Mouse (Mus musculus) embryonic facial prominence, embryonic 14.5 days (tissue): Measurements from ENCODE around the gene Dtwd1. TPM values are rescaled to one million over a fixed set of nuclear protein-coding genes. Genes with fewer than 3 reads are reported as not detected.

Experiments
- ATAC-seq: fragments of 200-750 bp; cut with Nextera tagmentation; 2 replicates; pipeline ENCODE4 v1.8.0; 2017; ENCODE audit warnings: low read depth, moderate number of reproducible peaks, moderate TSS enrichment
- DNase-seq: peaks from one replicate; pipeline ENCODE4 v3.0.0-alpha.2; 2015; ENCODE audit warnings: low spot score
- H3K27ac ChIP-seq: fragments of 300-500 bp; sonication (generic); replicated peaks from 2 replicates; pipeline ENCODE4 v1.5.1; 2014; ENCODE audit warnings: low read depth, mild to moderate bottlenecking, low read length, moderate library complexity
- H3K27me3 ChIP-seq: fragments of 300-500 bp; sonication (generic); replicated peaks from 2 replicates; pipeline ENCODE4 v1.6.1; 2014; ENCODE audit warnings: low read length; ENCODE audit not compliant: control insufficient read depth, insufficient read depth
- H3K36me3 ChIP-seq: fragments of 300-500 bp; sonication (generic); 2 replicates; pipeline ENCODE4 v1.6.1; 2014; ENCODE audit warnings: low read length, mixed read lengths; ENCODE audit not compliant: control insufficient read depth, insufficient read depth
- H3K4me1 ChIP-seq: fragments of 300-500 bp; sonication (generic); 2 replicates; pipeline ENCODE4 v1.6.1; 2014; ENCODE audit warnings: antibody characterized with exemption, low read length; ENCODE audit not compliant: control insufficient read depth, insufficient read depth
- H3K4me2 ChIP-seq: fragments of 300-500 bp; sonication (generic); 2 replicates; pipeline ENCODE4 v1.6.1; 2014; ENCODE audit warnings: low read depth, mild to moderate bottlenecking, low read length, moderate library complexity, mixed read lengths
- H3K4me3 ChIP-seq: fragments of 300-500 bp; sonication (generic); 2 replicates; pipeline ENCODE4 v1.5.1; 2014; ENCODE audit warnings: low read depth, mild to moderate bottlenecking, low read length
- H3K9ac ChIP-seq: fragments of 300-500 bp; sonication (generic); 2 replicates; pipeline ENCODE4 v1.6.1; 2014; ENCODE audit warnings: low read depth, mild to moderate bottlenecking, low read length, moderate library complexity, mixed read lengths
- H3K9me3 ChIP-seq: fragments of 300-500 bp; sonication (generic); 2 replicates; pipeline ENCODE4 v1.6.1; 2016; ENCODE audit warnings: low read length; ENCODE audit not compliant: control insufficient read depth
- WGBS: fragments of 180-500 bp; shearing (Covaris S2); extraction: QIAGEN DNeasy Blood & Tissue Kit; methylation state at CpG from one replicate; pipeline ENCODE4 v1.1.7; 2014; 5-methylcytosine and 5-hydroxymethylcytosine counted together
- polyA plus RNA-seq: library from polyadenylated mRNA; unstranded; fragments of >200 nt; fragmentation: Nextera tagmentation; extraction: Ambion mirVana; gene quantifications from 2 replicates; pipeline ENCODE4 v1.2.1, GENCODE M21; 2014

Gene Dtwd1
- polyA plus RNA-seq = 23.6 and 24.5 TPM in 2 replicates

DNA sequence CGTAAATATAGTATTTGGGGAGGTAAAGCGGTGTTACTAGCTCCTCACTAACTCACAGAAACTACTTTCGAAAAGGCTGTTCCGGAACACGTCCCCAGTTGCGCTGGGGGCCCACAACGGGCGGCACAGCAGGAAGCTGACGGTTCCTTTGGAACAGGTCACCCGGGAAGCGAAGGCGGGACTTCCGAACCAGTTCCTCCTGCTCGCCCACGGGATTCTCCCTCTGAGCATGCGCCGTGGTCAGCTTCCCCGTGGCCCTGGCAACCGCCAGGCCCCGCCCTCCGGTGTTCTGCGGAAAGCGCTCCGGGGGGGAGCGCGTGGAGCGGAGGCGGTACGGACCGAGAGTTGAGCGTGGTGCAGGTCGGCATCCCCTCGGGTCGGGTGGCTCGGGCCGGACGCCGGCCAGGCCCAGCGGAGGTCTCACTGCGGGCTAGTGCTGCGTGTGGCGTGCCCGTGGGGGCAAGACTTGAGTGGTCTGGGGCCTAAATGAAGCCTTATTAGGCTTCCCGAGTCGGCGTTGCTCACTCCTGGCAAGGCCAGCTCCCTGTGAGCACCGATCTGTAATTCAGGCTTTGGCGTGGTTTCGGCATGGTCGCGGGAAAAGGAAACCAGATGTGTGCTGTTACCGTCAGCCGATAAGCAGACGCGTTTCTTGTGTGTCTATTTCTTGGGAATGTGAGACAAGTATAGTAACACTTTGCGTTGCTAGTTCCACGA lies at the start of gene Dtwd1, which contains the start of gene Fam227b:
Gene Dtwd1 (plus strand): TSS at position 287 of the 717 bp plus-strand sequence.
Gene Fam227b (minus strand): TSS at position 150 of the 717 bp plus-strand sequence.
- WGBS = under 1% methylated on average over 42 of the region's 57 CpGs
- Histone ChIP-seq H3K4me3 (peak within 1 kb of the TSS; percentile 54), H3K9me3 (no peaks in the 10 kb centered on the region)

DNA sequence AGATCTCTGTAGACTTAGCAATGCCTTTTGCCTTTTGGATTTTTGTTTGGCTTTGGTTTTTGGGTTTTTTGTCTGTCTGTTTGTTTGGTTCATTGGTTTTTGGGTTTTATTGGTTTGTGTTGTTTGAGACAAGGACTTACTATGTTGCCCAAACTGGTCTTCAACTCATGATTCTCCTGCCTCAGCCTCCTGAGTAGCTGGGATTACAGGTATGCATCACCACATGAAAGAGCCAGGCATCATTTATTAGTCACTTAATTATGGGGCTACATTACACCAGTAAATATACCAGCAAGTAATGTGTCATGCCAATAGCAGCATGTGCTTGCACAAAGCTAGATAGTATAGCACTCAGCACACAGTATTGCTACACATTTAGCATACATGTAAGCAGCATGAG lies 4.2 kb upstream of the Dtwd1 start:
- H3K4me3 ChIP-seq = no peak overlapping the region
- no peak overlapping the region for H3K9ac ChIP-seq
- peaks cover 1% of the 10 kb centered on the region; the same call in 1 of the 2 replicates for H3K4me1 ChIP-seq
- no peak for DNase-seq
- no peak for ATAC-seq
- H3K9me3 ChIP-seq = no peaks in the 10 kb centered on the region
- H3K27me3 ChIP-seq = no peaks in the 10 kb centered on the region
- H3K4me2 ChIP-seq = no peak overlapping the region
- H3K36me3 ChIP-seq = no peaks in the 10 kb centered on the region
- H3K27ac ChIP-seq = no peak overlapping the region

More for the DNA sequence above, at the start of gene Dtwd1, which contains the start of gene Fam227b:
- H3K27me3 ChIP-seq = no peaks in the 10 kb centered on the region
- peaks cover 12% of the 10 kb centered on the region; the same call in 1 of the 2 replicates for H3K36me3 ChIP-seq
- peak within 1 kb of the TSS; percentile 73 for H3K9ac ChIP-seq
- peak; percentile 99 for DNase-seq
- peaks cover 5% of the 10 kb centered on the region for H3K4me1 ChIP-seq
- H3K4me2 ChIP-seq = peak within 1 kb of the TSS; percentile 64
- peak within 1 kb of the TSS; percentile 85 for H3K27ac ChIP-seq
- peak; percentile 99 for ATAC-seq

- Histone ChIP-seq H3K4me3 (no peak overlapping the region), H3K4me2 (no peak overlapping the region), H3K36me3 (peaks cover 43% of the 10 kb centered on the region), H3K27me3 (no peaks in the 10 kb centered on the region), H3K9me3 (no peaks in the 10 kb centered on the region), H3K27ac (no peak overlapping the region), H3K4me1 (no peaks in the 10 kb centered on the region), H3K9ac (no peak overlapping the region)
- no peak for DNase-seq
- WGBS = 92% methylated on average over 5 of the region's 5 CpGs
- no peak for ATAC-seq
These were observed 13.5 kb downstream of the Dtwd1 start for GRCm38 (mm10) chr2:126165277-126166018.

DNA sequence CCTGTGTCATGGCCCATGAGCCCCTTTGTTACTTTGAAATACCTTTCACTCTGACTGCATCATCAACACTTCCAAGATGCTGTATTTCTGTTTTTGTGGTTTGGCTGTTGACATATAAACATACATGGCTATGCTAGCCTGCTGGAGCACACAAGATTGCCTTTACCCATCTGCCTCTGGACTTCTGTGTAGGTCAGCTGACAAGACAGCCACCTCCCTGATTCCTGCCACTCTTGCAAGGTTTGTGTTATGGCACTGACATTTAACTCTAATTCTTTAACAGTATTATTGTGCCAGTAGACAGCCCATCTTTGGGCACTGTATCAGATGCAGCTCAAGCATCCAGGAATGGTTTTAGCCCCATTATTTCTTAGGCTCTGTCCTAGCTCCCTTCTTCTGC lies 14.4 kb downstream of the Dtwd1 start:
- no peak for DNase-seq
- no peak overlapping the region for H3K9ac ChIP-seq

GRCm38 (mm10) chr2:126166848-126167617 lies 15.1 kb downstream of the Dtwd1 start:
- no peak overlapping the region for H3K4me3 ChIP-seq
- no peak overlapping the region for H3K4me2 ChIP-seq
- no peaks in the 10 kb centered on the region for H3K9me3 ChIP-seq
- 87% methylated on average over 8 of the region's 8 CpGs for WGBS
- ATAC-seq (no peak), DNase-seq (no peak)
- no peak overlapping the region for H3K27ac ChIP-seq
- no peak overlapping the region for H3K9ac ChIP-seq
- no peaks in the 10 kb centered on the region for H3K27me3 ChIP-seq
- no peaks in the 10 kb centered on the region for H3K4me1 ChIP-seq
- peaks cover 28% of the 10 kb centered on the region for H3K36me3 ChIP-seq

More for the DNA sequence above, 14.4 kb downstream of the Dtwd1 start:
- Histone ChIP-seq H3K4me3 (no peak overlapping the region), H3K4me1 (no peaks in the 10 kb centered on the region), H3K27ac (no peak overlapping the region), H3K4me2 (no peak overlapping the region), H3K9me3 (no peaks in the 10 kb centered on the region), H3K27me3 (no peaks in the 10 kb centered on the region), H3K36me3 (peaks cover 34% of the 10 kb centered on the region)
- ATAC-seq = no peak

GRCm38 (mm10) chr2:126171427-126171826 lies 19.5 kb downstream of the Dtwd1 start:
- 89% methylated on average over 1 of the region's 1 CpGs for WGBS
- no peak overlapping the region for H3K27ac ChIP-seq
- H3K9me3 ChIP-seq = no peaks in the 10 kb centered on the region
- H3K4me3 ChIP-seq = no peak overlapping the region
- DNase-seq = no peak
- no peak overlapping the region for H3K9ac ChIP-seq
- H3K36me3 ChIP-seq = no peaks in the 10 kb centered on the region
- no peak overlapping the region for H3K4me2 ChIP-seq
- H3K4me1 ChIP-seq = no peaks in the 10 kb centered on the region
- no peaks in the 10 kb centered on the region for H3K27me3 ChIP-seq
- ATAC-seq = no peak

- H3K4me2 ChIP-seq = no peak overlapping the region
- 55% methylated on average over 4 of the region's 4 CpGs for WGBS
- H3K9ac ChIP-seq = no peak overlapping the region
- H3K36me3 ChIP-seq = no peaks in the 10 kb centered on the region
- no peak overlapping the region for H3K27ac ChIP-seq
- ATAC-seq (no peak), DNase-seq (peak; percentile 55)
- H3K9me3 ChIP-seq = no peaks in the 10 kb centered on the region
- H3K4me1 ChIP-seq = peaks cover 3% of the 10 kb centered on the region; the same call in 1 of the 2 replicates
- no peaks in the 10 kb centered on the region for H3K27me3 ChIP-seq
- H3K4me3 ChIP-seq = no peak overlapping the region
These were observed 39.4 kb downstream of the Dtwd1 start for GRCm38 (mm10) chr2:126191306-126191705.

GRCm38 (mm10) chr2:126192129-126192528 lies 40.2 kb downstream of the Dtwd1 start:
- ATAC-seq (no peak), DNase-seq (no peak)
- H3K4me1 ChIP-seq = peaks cover 3% of the 10 kb centered on the region; the same call in 1 of the 2 replicates
- no peak overlapping the region for H3K27ac ChIP-seq
- H3K27me3 ChIP-seq = no peaks in the 10 kb centered on the region
- H3K36me3 ChIP-seq = no peaks in the 10 kb centered on the region
- H3K9me3 ChIP-seq = no peaks in the 10 kb centered on the region
- H3K9ac ChIP-seq = no peak overlapping the region
- H3K4me2 ChIP-seq = no peak overlapping the region
- H3K4me3 ChIP-seq = no peak overlapping the region
- 79% methylated on average over 2 of the region's 2 CpGs for WGBS
